Mouse (Mus musculus): ENCODE measurements around the gene Fas. TPM values are rescaled to one million over a fixed set of nuclear protein-coding genes. Genes with fewer than 3 reads are reported as not detected.

Gene Fas
- total and polyA plus RNA-seq, 3 experiments = 20.8 to 54.1 (median 38.3) TPM

GRCm38 (mm10) chr19:34284826-34285225 is 5.6 kb upstream of the Fas start:
- H3K36me3 ChIP-seq (replicated peaks in 1 of 2; ENCODE audit: control insufficient read depth in 1 of 2, insufficient read depth in 1 of 2, low read length in 1 of 2) = no peaks in the 10 kb centered on the region
- no peak overlapping the region for H3K4me3 ChIP-seq (replicated peaks in 1 of 3; ENCODE audit: low read depth in 2 of 3, low read length in 2 of 3, poor library complexity in 1 of 3)
- TF ChIP-seq MXI1 (IDR thresholded peaks at IDR 0.05; ENCODE audit: low read depth, low read length) (peak; percentile 53; the same call in 1 of the 2 replicates), TCF12 (IDR thresholded peaks at IDR 0.05; ENCODE audit: low read depth, low read length) (no peak), USF1 (IDR thresholded peaks at IDR 0.05; ENCODE audit: low read depth, low read length) (peak; percentile 23)
- H3K4me2 ChIP-seq (ENCODE audit: insufficient read depth, low read depth, poor library complexity, severe bottlenecking) = no peak overlapping the region; the same call in 1 of the 2 replicates
- DNase-seq (ENCODE audit: extremely low read depth) = no peak
- H3K9me3 ChIP-seq (replicated peaks; ENCODE audit: low read length) = no peaks in the 10 kb centered on the region
- H3K27ac ChIP-seq (ENCODE audit: insufficient read depth, low read depth) = no peak overlapping the region
- H3K79me2 ChIP-seq (replicated peaks; ENCODE audit: control insufficient read depth, extremely low read depth, insufficient read depth, poor library complexity, severe bottlenecking) = no peaks in the 10 kb centered on the region
- dilution Hi-C loops (cut with MboI; ENCODE audit: extremely low pct_ligation_motif_present, extremely low pct_unique_long_range_greater_than_20kb, low sequenced_read_pairs) (no loop called here), in situ Hi-C loops (cut with MboI; ENCODE audit: low pct_ligation_motif_present, low pct_unique_long_range_greater_than_20kb, low sequenced_read_pairs) (loop anchor here (5.0 kb wide), 1 partner anchor 38 kb away; no protein-coding TSS in a partner anchor)
- no peaks in the 10 kb centered on the region for H3K27me3 ChIP-seq (replicated peaks)
- no peak overlapping the region for H3K9ac ChIP-seq (ENCODE audit: insufficient read depth, low read depth)
- H3K4me1 ChIP-seq (ENCODE audit: control insufficient read depth in 1 of 2, insufficient read depth in 2 of 2) = peaks cover 18 to 56% of the 10 kb centered on the region in 2 experiments

GRCm38 (mm10) chr19:34287221-34287620 is 3.2 kb upstream of the Fas start:
- Histone ChIP-seq H3K36me3 (replicated peaks in 1 of 2; ENCODE audit: control insufficient read depth in 1 of 2, insufficient read depth in 1 of 2, low read length in 1 of 2) (no peaks in the 10 kb centered on the region), H3K27me3 (replicated peaks) (no peaks in the 10 kb centered on the region), H3K79me2 (replicated peaks; ENCODE audit: control insufficient read depth, extremely low read depth, insufficient read depth, poor library complexity, severe bottlenecking) (peaks cover 13% of the 10 kb centered on the region), H3K9ac (ENCODE audit: insufficient read depth, low read depth) (no peak overlapping the region), H3K4me3 (replicated peaks in 1 of 3; ENCODE audit: low read depth in 2 of 3, low read length in 2 of 3, poor library complexity in 1 of 3) (no peak overlapping the region), H3K27ac (ENCODE audit: insufficient read depth, low read depth) (no peak overlapping the region), H3K4me1 (ENCODE audit: control insufficient read depth in 1 of 2, insufficient read depth in 2 of 2) (peaks cover 18 to 56% of the 10 kb centered on the region in 2 experiments), H3K9me3 (replicated peaks; ENCODE audit: low read length) (no peaks in the 10 kb centered on the region), H3K4me2 (ENCODE audit: insufficient read depth, low read depth, poor library complexity, severe bottlenecking) (peak overlapping the region; percentile 72)
- TF ChIP-seq NRF1 (IDR thresholded peaks at IDR 0.05; ENCODE audit: low read depth, low read length) (no peak), ZNF384 (IDR thresholded peaks at IDR 0.05; ENCODE audit: low read depth, low read length) (no peak), EP300 (IDR thresholded peaks at IDR 0.05; ENCODE audit: low read length) (0 out of 2 replicates have a peak, but pooled peaks have one; percentile 11)
- in situ Hi-C loops (cut with MboI; ENCODE audit: low pct_ligation_motif_present, low pct_unique_long_range_greater_than_20kb, low sequenced_read_pairs) = no loop called here
- no peak for DNase-seq (ENCODE audit: extremely low read depth)
- dilution Hi-C loops (cut with MboI; ENCODE audit: extremely low pct_ligation_motif_present, extremely low pct_unique_long_range_greater_than_20kb, low sequenced_read_pairs) = no loop called here

- Histone ChIP-seq H3K4me1 (ENCODE audit: control insufficient read depth in 1 of 2, insufficient read depth in 2 of 2) (peaks cover 18 to 62% of the 10 kb centered on the region in 2 experiments), H3K27ac (ENCODE audit: insufficient read depth, low read depth) (peak overlapping the region; percentile 99), H3K4me3 (replicated peaks in 1 of 3; ENCODE audit: low read depth in 2 of 3, low read length in 2 of 3, poor library complexity in 1 of 3) (peak overlapping the region; percentile 15 to 57 (median 31)), H3K4me2 (ENCODE audit: insufficient read depth, low read depth, poor library complexity, severe bottlenecking) (peak overlapping the region; percentile 72), H3K9me3 (replicated peaks; ENCODE audit: low read length) (no peaks in the 10 kb centered on the region), H3K36me3 (replicated peaks in 1 of 2; ENCODE audit: control insufficient read depth in 1 of 2, insufficient read depth in 1 of 2, low read length in 1 of 2) (no peaks in the 10 kb centered on the region), H3K9ac (ENCODE audit: insufficient read depth, low read depth) (peak overlapping the region; percentile 29), H3K27me3 (replicated peaks) (no peaks in the 10 kb centered on the region), H3K79me2 (replicated peaks; ENCODE audit: control insufficient read depth, extremely low read depth, insufficient read depth, poor library complexity, severe bottlenecking) (peaks cover 19% of the 10 kb centered on the region)
- DNase-seq (ENCODE audit: extremely low read depth) = no peak
- dilution Hi-C loops (cut with MboI; ENCODE audit: extremely low pct_ligation_motif_present, extremely low pct_unique_long_range_greater_than_20kb, low sequenced_read_pairs) = no loop called here
- in situ Hi-C loops (cut with MboI; ENCODE audit: low pct_ligation_motif_present, low pct_unique_long_range_greater_than_20kb, low sequenced_read_pairs) = no loop called here
- TF ChIP-seq MAX (IDR thresholded peaks at IDR 0.05; ENCODE audit: low read length) = no peak
- no peak for TF ChIP-seq UBTF (IDR thresholded peaks at IDR 0.05; ENCODE audit: low read depth, low read length)
- TF ChIP-seq CTCF (conservative IDR thresholded peaks at IDR 0.05 in 1 of 2, IDR thresholded peaks at IDR 0.05 in 1 of 2; ENCODE audit: low read depth in 2 of 2, low read length in 2 of 2) = no peak
- 0 out of 2 replicates have a peak, but pooled peaks have one; percentile 9 for TF ChIP-seq IRF4 (IDR thresholded peaks at IDR 0.05; ENCODE audit: low read depth, low read length)
- TF ChIP-seq E2F4 (IDR thresholded peaks at IDR 0.05; ENCODE audit: insufficient replicate concordance, low read depth, low read length) = no peak
- TF ChIP-seq TCF12 (IDR thresholded peaks at IDR 0.05; ENCODE audit: low read depth, low read length) = 0 out of 2 replicates have a peak, but pooled peaks have one; percentile 19
- no peak for TF ChIP-seq KAT2A (IDR thresholded peaks at IDR 0.05; ENCODE audit: insufficient replicate concordance, low read length)
- TF ChIP-seq RAD21 (IDR thresholded peaks at IDR 0.05; ENCODE audit: low read depth, low read length) = no peak
- TF ChIP-seq ZKSCAN1 (IDR thresholded peaks at IDR 0.05; ENCODE audit: borderline replicate concordance, low read depth, low read length) = no peak
- TF ChIP-seq ETS1 (conservative IDR thresholded peaks at IDR 0.05; ENCODE audit: low read depth, low read length) = peak; percentile 28; the same call in 1 of the 2 replicates
- no peak for TF ChIP-seq JUN (IDR thresholded peaks at IDR 0.05; ENCODE audit: insufficient read depth, low read depth, low read length)
- TF ChIP-seq PAX5 (IDR thresholded peaks at IDR 0.05; ENCODE audit: low read length) = no peak
- TF ChIP-seq GABPA (IDR thresholded peaks at IDR 0.05; ENCODE audit: insufficient replicate concordance, low read depth, low read length) = no peak
- no peak for TF ChIP-seq JUND (conservative IDR thresholded peaks at IDR 0.05; ENCODE audit: low read depth, low read length)
- TF ChIP-seq CHD1 (IDR thresholded peaks at IDR 0.05; ENCODE audit: low read depth, low read length) = no peak
- 0 out of 2 replicates have a peak, but pooled peaks have one; percentile 32 for TF ChIP-seq MEF2A (IDR thresholded peaks at IDR 0.05; ENCODE audit: borderline replicate concordance, low read depth, low read length)
- TF ChIP-seq BHLHE40 (IDR thresholded peaks at IDR 0.05; ENCODE audit: low read depth, low read length) = 0 out of 2 replicates have a peak, but pooled peaks have one; percentile 13
- no peak for TF ChIP-seq NELFE (IDR thresholded peaks at IDR 0.05; ENCODE audit: low read depth, low read length)
These were observed 2.6 kb upstream of the Fas start for GRCm38 (mm10) chr19:34287656-34288415.
